Mouse (Mus musculus) adrenal gland, postnatal 25 days (tissue): ENCODE results near the gene Rpl21. TPM values are rescaled to one million over a fixed set of nuclear protein-coding genes. Genes with fewer than 3 reads are reported as not detected.

Source experiments
- DNase-seq: peaks from one replicate; pipeline ENCODE4 v3.0.0; 2021; ENCODE audit warnings: mixed read lengths
- long read RNA-seq: library from polyadenylated mRNA; stranded (forward); transcript quantifications from one replicate; pipeline ENCODE4 v2.0.0, GENCODE M21; 2021
- total RNA-seq: library from RNA; stranded (reverse); gene quantifications from 2 replicates; pipeline ENCODE4 v1.2.3, GENCODE M21; 2021

The Rpl21 gene
- 282 and 375 TPM in 2 replicates for total RNA-seq
- long read RNA-seq, partial matches to known transcripts: 3 of 10 reads
- long read RNA-seq, other reads (novel, unspliced or antisense): 0 of 10 reads

- DNase-seq: peak; percentile 91
These were observed at the start of gene Rpl21 for GRCm38 (mm10) chr5:146832769-146833448. Rpl21 (plus strand) TSS chr5:146832890.

DNA sequence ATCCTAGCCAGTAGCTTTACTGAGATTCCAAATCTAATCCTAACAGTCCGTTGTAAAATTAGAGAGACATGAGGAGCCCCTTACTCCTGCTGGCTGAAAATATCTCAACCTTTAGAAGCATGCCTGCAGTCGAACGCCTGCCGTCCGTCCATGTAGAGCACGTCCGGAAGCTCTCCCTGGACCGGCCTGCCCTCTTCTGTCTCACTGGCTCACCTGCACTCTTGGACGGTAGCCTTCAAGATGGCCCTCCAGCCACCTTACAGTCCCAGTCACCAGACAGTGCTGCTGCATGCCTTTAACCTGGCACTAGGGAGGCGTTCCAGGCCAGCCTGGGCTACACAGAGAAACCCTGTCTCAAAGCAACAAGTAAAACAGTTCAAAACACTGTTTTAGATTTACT is 49.4 kb upstream of the Rpl21 start:
- no peak for DNase-seq

DNA sequence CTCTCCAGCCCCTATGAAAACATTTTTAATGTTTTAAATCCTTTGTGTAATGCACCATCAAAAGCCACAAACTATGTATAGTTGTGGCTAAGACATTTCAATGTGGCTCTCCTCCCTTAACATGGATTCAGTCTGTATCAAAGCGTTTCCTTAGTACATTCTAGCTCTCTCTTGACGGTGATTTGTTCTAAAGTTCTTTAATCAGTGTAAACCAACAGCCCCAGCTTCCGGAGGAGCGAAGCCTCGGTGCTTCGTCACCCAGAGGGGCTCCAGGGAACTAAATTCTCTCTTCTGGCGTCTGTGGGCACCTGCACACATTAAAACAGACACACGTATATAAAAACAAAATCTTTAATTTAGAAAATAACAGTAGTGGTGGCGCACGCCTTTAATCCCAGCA is 48.8 kb upstream of the Rpl21 start:
- no peak for DNase-seq

- DNase-seq: no peak
These were observed 46.6 kb upstream of the Rpl21 start for GRCm38 (mm10) chr5:146786123-146786522.

DNA sequence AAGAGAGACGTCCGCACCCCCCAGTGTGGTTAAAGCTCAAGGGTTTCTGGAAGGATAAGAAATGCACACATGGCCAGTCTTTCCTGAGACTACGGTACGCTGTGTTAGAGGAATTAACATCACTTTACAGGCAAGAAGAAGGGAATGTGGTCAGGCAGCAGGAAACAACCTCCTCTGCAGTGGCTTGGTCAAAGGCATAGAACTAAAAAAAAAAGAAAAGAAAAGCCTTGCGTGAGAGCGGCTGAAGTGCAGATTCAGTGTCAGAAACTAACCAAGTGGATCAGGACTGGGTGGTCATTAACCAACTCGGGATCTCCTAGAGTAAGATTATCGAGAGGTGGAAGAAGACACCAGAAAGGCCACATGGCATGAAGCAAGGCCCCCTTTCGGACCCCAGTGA is 43.3 kb upstream of the Rpl21 start:
- DNase-seq: no peak

- DNase-seq: no peak
These were observed 41.7 kb upstream of the Rpl21 start for GRCm38 (mm10) chr5:146790944-146791343.

DNA sequence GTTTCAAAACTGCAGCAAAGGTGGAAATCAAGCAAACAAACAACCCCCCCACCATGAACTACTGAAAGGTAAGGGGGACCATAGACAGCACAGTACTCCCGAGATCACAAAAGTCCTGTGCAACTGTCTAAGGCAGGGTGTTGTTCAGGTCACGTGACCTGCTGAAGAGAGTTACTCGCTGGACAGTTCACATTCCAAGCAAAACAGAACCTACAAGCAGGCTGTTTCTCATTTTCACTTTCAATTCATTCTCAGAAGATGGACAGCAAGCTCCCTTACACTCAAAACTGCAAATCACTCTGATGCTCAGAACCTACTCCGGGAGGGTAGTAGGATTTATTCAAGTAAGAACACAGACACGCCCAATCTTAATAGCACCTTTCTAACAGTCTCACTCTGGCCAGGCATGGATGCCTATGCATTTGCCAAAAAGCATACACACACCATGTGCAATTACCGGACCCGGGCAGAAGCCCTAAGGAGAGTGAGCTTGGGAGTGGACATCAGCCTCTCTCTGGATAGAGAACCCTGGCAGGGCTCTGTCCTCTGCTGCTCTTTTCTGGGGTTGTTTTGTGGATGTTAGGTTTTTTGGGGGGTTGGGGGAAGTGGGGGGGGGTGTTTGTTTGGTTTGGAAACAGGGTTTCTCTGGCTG is 40.4 kb upstream of the Rpl21 start:
- no peak for DNase-seq

GRCm38 (mm10) chr5:146793630-146794083 is 39.0 kb upstream of the Rpl21 start:
- no peak for DNase-seq

DNA sequence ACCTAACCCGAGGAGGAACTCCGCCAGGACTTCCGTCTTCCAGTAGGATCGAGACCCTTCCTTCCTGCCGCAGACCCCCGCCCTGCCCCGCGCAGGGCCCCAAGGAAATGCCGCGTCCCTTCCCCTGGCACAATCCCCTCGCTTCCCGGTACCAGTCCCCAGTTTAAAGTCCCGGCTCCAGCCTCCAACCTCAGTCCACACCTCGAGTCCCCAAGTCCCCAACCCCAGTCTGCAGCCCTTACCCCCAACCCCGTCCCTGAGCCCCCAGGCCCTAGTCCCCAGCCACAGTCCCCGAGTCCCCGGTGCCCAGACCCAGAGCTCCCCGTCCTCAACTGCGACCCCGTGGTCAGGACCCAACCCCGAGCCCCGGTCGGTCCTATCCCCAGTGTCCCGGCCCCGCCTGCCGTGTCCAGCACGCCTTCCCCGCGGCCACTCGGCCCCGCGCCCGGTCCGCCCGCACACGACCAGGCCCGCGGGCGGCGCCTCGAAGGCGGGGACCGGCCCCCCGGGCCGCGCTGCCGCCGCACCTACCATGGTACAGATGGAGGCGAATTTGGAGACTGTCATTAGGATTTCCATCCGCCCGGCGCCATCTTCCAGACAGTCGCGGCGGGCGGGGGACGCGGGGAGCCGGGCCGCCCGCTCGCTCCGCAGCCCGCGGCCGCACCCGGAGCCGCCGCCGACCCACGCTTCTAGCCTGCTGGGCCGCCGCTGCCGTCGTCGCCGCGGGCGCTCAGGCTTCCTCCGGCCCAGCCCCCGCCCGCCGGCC is 38.4 kb upstream of the Rpl21 start:
- DNase-seq: no peak

- DNase-seq: peak; percentile 99
These were observed 37.8 kb upstream of the Rpl21 start, which contains the start of gene Usp12 for GRCm38 (mm10) chr5:146794853-146795252. Usp12 (minus strand) TSS chr5:146795006.

DNA sequence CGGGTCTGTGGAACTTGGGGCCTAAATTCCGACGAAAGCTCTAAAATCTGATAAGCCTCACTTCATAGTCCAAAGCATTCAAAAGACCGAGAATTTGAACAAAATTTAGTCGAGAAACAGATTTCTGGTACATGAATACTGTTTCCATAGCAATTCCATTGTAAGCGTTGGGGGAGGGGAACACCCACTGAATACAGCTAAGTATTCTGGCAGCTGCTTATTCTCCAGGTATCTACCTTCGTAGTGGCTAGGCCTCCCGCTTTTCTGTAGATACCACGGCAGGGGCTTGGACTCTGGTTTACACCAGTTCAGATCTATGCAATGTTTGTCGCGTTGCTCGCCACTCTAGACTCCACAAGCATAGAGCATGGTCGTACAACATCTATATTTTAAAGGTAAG is 37.0 kb upstream of the Rpl21 start:
- no peak for DNase-seq

DNA sequence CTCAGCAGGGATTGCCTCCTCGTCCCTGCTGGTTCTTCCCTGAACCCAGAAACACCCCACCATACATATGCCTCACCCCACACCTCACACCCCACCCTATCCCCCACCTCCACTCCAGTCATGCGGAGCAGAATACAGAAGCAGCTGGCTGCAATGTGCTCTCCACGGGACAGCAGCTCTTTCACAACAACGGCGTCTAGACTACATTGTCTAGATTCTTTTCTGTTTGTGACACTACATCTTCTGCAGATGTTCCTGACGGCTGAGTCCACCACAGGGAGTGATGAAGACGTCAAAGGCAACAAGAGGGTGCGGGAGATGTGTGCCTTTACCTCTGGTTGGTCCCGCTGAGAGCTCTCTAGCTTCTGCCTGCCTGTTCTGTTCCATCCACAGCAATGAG is 34.7 kb upstream of the Rpl21 start:
- DNase-seq: no peak

DNA sequence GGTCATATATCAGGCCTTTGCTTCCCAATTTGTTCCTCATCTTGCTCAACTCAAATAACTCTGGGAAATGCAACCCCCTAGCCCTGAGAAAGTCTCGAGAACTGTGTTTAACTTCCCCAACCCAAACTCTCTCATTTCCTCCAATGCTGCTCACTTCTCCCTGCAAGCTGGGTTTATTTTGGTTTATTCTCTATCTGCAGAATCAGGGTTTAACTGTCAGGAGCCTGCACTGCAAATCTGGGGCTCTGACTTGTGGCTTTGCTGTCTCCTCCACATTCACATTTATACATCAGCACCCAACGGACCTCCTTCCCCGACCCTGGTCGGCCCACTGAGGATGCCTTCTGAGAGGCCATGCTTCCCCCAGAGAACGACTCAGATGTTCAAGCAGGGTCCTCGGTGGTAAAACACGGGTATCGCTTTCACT is 26.7 kb upstream of the Rpl21 start:
- no peak for DNase-seq

- DNase-seq: no peak
These were observed 22.7 kb upstream of the Rpl21 start for GRCm38 (mm10) chr5:146809951-146810350.

GRCm38 (mm10) chr5:146812866-146813265 is 19.8 kb upstream of the Rpl21 start:
- DNase-seq: no peak

DNA sequence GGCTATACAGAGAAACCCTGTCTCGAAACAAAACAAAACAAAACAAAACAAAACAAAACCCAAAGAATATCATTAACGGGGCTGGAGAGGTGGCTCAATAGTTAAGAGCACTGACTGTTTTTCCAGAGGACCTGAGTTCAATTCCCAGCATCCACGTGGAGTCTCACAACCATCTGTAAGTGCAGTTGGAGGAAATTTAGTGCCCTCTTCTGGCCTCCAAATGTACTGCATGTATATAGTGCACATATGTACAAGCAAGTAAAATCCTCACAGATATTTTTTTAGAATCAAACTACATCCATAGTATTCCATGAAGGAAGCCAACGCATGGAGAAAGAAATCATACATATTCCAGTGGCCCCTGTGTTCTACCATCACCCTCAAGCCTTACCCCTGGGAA is 19.3 kb upstream of the Rpl21 start:
- no peak for DNase-seq

DNA sequence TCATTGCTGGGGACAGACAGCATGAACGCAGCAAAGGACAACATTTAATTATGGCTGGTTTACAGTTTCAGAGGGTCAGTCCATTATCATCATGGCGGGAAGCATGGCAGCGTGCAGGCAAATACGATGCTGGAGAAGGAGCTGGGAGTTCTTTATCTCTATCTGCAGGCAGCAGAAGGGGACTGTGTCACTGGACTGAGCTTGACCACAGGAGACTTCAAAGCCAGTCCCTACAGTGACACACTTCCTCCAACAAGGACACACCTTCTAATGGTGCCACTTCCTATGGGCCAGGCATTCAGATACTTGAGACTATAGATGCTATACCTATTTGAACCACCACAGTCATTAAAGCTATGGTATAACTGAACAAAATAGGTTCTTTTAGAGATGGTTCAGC is 17.3 kb upstream of the Rpl21 start:
- DNase-seq: no peak

DNA sequence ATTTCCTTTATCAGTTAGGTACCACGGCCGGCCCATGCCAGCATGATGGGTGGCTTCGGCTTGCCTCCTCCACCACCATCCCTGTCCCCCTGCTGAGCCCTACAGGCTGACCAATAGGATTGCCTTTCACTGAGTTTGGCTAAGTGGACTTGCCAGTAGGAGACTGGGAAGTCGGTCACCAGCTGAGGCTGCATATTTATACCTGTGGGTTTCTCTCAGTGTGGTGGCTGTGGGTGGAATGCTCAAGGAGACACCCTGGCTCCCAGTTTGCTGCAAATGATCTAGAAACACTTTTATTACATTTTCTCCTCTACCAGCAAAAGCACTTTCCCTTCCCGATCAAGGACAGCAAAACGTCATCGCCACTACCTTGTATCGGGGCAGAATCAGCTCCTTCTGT is 15.1 kb upstream of the Rpl21 start:
- no peak for DNase-seq

DNA sequence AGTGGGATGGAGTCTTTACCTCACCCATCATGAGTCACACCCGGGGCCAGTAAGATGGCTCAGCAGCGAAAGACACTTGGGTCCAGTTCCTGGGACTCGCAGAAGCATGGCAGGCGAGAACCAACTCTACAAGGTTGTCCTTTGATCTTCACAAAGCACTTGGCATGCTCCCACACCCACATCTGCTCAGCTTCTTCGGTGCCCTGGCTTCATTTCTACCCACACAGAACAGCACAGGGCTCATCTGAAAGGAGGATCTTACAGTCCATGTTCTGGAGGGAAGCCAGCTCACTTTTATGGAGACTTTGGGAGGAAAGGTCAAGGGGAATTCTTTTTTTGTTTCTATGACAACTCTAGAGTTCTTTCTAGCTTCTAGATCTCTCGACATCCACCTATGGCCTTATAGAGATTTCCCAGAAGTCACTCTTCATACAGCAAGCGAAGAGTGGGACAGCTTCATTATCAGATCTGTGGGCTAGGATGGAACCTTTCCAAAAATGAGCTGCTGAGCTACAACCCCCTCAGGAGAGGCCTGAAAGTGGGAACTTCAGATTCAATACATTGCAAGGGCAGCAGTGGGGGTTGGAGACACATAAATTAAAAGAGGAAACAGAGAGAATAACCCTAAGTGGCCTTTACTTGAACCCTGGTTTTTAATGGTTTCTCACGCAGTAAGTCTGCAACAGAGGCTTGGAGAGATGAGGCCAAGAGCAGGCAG is 13.6 kb upstream of the Rpl21 start:
- peak; percentile 45 for DNase-seq

GRCm38 (mm10) chr5:146823005-146823404 is 9.7 kb upstream of the Rpl21 start:
- DNase-seq: no peak

DNA sequence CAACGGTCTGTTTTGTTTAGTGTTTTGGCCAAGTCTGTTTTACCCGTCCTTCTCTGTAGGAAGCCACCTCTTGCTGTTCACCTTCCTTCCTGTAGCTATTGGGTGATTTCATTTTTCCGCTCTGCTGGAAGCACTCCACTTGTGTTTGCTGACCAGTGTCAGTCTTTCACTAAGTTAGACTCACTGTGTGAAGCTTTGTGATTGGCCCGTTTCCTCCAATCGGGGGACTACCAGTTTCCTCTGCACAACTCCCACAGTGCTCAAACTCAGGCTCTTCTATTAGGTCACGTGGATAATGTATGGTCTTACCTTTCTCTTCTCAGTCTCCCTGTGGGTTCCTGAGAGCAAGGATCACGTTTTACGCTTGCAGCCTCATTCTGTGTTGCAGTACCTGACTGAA is 3.2 kb upstream of the Rpl21 start:
- DNase-seq: no peak

- no peak for DNase-seq
These were observed 288 bp upstream of the Rpl21 start for GRCm38 (mm10) chr5:146832435-146832768.
